Mouse (Mus musculus) megakaryocyte, embryonic 14.5 days (primary cell): ENCODE results near the gene Baiap2. TPM values are rescaled to one million over a fixed set of nuclear protein-coding genes. Genes with fewer than 3 reads are reported as not detected.

Experiments
- H3K27me3 ChIP-seq: replicated peaks from 2 replicates; pipeline ENCODE3; 2012; ENCODE audit warnings: inconsistent platforms
- H3K36me3 ChIP-seq: replicated peaks from 2 replicates; pipeline ENCODE3; 2012; ENCODE audit warnings: low read length, inconsistent platforms, mixed read lengths
- H3K4me1 ChIP-seq: 2 replicates; pipeline ENCODE4 v1.6.1; 2012; ENCODE audit warnings: inconsistent platforms
- H3K4me3 ChIP-seq: replicated peaks from 2 replicates; pipeline ENCODE3; 2012; ENCODE audit warnings: moderate library complexity, mild to moderate bottlenecking, inconsistent platforms
- H3K9me3 ChIP-seq: 2 replicates; pipeline ENCODE4 v1.6.1; 2012; ENCODE audit warnings: inconsistent platforms
- FLI1 ChIP-seq: IDR thresholded peaks from 2 replicates; pipeline ENCODE4 v1.6.1; 2012; ENCODE audit warnings: low read length, inconsistent platforms, mixed read lengths
- GATA1 ChIP-seq: IDR thresholded peaks from 3 replicates; pipeline ENCODE4 v1.6.1; 2012; ENCODE audit warnings: mixed read lengths, low read length, inconsistent platforms, borderline replicate concordance
- polyA plus RNA-seq: library from polyadenylated mRNA; stranded (reverse); fragments of >175 nt; gene quantifications from 2 replicates; pipeline ENCODE4 v1.2.3, GENCODE M21; 2012; ENCODE audit warnings: low replicate concordance; ENCODE audit not compliant: insufficient read depth

The Baiap2 gene
- polyA plus RNA-seq, 1 experiment: 62.9 TPM

DNA sequence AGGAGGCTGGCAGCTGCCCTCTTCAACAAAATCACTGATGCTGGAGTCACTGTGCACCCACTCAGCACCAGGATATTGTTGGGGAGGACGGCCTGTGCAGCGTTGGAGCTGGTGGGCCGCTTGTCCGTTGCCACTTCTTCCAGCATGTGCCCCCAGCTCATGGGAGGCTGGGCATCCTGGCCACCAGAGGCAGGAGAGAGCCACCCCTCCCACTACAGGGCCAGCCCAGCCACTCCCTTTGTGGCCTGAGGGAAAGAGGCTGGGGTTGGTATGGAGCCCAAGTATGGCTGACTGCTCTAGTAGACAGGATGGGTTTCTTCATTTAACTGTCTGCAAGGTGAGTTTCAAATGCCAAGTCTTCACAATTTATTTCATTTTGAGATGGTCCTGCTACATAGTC lies 72.2 kb downstream of the Baiap2 start:
- no peak for TF ChIP-seq FLI1
- TF ChIP-seq GATA1: no peak
- Histone ChIP-seq H3K27me3 (peaks cover 86% of the 10 kb centered on the region), H3K4me3 (no peak overlapping the region), H3K9me3 (no peaks in the 10 kb centered on the region), H3K4me1 (peaks cover 25% of the 10 kb centered on the region), H3K36me3 (peaks cover 67% of the 10 kb centered on the region)

DNA sequence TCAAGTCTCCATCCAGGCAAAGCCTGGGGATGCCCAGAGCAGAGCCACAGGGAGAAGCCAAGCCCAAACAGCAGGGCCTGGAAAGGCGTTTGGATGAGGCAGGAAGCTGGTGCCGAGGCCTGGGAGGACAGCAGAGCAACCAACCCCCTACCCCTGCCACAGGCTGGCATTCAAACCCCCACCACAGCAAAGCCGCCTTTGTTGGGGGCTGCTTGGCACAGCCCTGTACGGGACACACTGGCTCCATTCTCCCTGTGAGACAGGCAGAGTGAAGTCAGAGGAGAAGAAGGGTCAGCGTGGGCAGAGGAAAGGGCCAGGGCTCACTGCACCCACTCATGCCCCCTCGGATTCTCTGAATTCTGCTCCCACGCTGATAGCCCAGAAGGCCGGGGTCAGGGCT lies 74.4 kb downstream of the Baiap2 start:
- H3K4me3 ChIP-seq: no peak overlapping the region
- H3K36me3 ChIP-seq: peaks cover 62% of the 10 kb centered on the region
- H3K27me3 ChIP-seq: peaks cover 82% of the 10 kb centered on the region
- TF ChIP-seq GATA1 (no peak), FLI1 (no peak)
- H3K4me1 ChIP-seq: peaks cover 20% of the 10 kb centered on the region
- H3K9me3 ChIP-seq: no peaks in the 10 kb centered on the region

DNA sequence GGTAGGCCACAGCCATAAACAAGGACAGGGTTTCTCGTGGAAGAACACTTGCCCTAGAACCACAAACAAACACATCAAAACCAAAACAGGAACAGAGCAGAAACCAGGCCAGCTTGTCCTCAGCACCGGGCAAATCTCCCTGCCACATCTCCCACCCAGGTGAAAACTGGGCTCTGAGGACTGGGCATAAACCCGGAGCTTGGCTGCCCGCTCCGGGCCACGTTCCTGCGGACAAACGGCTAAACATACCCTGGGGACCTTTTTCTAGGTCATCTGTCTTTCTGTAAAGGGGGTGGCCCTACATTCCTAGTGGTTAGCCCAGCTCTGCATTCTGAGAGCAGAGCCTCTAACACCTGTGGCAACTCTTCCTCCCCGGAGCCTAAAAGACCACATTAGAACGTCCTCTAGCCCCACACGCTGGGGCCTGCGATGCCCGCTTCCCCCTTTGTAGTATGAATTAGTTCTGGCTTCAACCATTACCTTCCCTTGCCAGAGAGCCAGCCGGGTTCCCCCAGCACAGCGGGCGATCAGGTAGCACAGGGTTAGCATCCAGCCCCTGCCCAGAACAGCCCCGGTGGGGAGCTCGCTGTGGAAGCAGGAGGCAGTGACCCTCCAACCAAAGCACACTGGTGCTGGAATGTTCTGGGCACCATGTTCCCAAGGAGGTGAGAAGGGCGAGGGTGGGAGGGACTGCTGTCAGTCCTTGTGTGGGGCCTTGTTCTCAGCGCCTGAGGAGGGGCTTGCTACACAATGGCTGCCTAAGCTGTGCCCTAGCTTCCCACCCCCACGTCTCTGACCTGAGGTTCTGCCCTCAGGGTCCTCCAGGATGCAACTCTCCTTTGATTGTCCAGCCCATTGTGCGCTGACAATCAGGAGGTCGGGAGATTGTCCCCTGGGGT lies 77.2 kb downstream of the Baiap2 start:
- Histone ChIP-seq H3K9me3 (no peaks in the 10 kb centered on the region), H3K36me3 (peaks cover 45% of the 10 kb centered on the region), H3K4me3 (no peak overlapping the region), H3K4me1 (peaks cover 29% of the 10 kb centered on the region), H3K27me3 (peaks cover 77% of the 10 kb centered on the region)
- TF ChIP-seq FLI1 (no peak), GATA1 (no peak)

DNA sequence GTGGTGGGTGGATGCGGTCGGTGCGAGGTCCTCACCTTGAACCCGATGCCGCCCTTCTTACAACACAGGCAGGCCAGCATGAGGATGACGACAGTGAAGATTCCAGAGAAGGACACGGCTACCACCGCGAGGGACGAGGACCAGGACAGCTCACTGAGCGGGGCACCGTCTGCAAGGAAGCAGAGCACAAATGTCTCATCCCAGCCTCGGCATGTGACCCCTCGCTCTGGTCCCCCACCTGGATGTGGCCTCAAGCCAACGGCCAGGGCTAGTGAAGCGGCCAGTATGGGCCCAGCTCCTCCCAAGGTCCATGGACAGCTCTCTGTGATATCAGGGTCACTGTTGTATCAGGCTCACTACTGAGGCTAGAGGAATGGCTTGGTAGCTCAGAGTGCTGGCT lies 78.8 kb downstream of the Baiap2 start:
- H3K27me3 ChIP-seq: peaks cover 69% of the 10 kb centered on the region
- no peaks in the 10 kb centered on the region for H3K9me3 ChIP-seq
- H3K4me1 ChIP-seq: peaks cover 27% of the 10 kb centered on the region
- peaks cover 31% of the 10 kb centered on the region for H3K36me3 ChIP-seq
- no peak for TF ChIP-seq GATA1
- no peak for TF ChIP-seq FLI1
- no peak overlapping the region for H3K4me3 ChIP-seq

DNA sequence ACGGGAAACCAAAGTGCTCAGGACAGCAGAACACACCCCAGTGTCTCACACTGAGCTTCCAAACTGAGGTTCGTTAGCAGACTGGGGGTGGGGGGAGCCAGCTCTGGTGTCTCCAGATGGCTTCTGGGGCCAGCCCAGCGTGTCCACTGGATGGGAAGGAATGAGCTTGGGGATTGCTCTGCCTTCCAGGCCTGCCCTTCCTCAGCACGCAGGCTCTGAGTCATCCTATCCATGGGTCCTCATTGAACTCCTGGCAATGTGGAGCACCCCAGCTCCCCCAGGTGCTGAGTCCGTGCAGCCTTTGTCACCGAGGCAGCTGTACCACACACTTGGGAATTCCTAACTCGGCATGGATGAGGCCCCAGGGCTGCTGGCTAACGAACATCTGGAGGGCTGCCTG lies 79.7 kb downstream of the Baiap2 start:
- peaks cover 31% of the 10 kb centered on the region for H3K36me3 ChIP-seq
- no peak for TF ChIP-seq FLI1
- no peak for TF ChIP-seq GATA1
- peaks cover 27% of the 10 kb centered on the region for H3K4me1 ChIP-seq
- no peak overlapping the region for H3K4me3 ChIP-seq
- H3K9me3 ChIP-seq: no peaks in the 10 kb centered on the region
- peaks cover 63% of the 10 kb centered on the region for H3K27me3 ChIP-seq

DNA sequence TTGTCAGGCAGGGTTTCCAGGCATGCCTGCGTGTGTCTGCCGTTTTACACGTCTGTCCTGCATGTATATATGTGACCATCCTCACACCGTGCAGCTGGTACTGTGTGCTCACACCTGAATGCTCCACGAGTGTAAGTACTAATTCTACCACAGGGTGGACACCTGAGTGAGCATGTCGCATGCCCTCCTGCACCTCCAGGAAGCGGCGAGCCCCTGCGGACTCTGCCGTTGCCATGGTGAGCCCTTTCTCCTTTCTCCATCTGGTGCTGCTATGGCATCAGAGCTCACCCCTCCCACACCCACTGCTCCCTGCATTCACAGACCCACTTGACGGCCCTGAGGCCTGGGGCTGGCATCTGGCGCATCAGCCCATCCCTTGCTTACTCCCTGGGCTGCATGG lies 80.3 kb downstream of the Baiap2 start:
- no peak for TF ChIP-seq FLI1
- no peak for TF ChIP-seq GATA1
- H3K27me3 ChIP-seq: peaks cover 57% of the 10 kb centered on the region
- H3K9me3 ChIP-seq: no peaks in the 10 kb centered on the region
- H3K4me3 ChIP-seq: no peak overlapping the region
- H3K4me1 ChIP-seq: peaks cover 27% of the 10 kb centered on the region
- H3K36me3 ChIP-seq: peaks cover 28% of the 10 kb centered on the region

DNA sequence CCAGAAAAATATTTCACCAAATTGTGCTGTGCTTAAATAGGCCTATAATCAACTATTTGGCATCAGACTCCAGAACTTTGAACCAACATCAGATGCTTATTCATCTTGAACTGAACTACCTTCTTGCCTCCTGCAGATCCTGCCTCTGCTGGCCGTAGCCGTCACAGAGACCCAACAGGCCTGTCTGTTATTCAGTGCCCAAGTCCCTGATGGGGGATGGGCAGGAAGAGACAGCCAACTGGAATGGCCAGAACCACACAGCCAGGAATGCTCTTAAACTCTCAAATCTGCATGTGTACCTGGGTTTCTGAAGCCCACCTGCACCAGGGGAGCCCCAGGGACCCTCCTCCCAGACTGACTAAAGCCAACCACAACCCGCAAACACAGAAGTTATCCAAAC lies 84.4 kb downstream of the Baiap2 start:
- Histone ChIP-seq H3K27me3 (peaks cover 28% of the 10 kb centered on the region), H3K9me3 (no peaks in the 10 kb centered on the region), H3K36me3 (peaks cover 8% of the 10 kb centered on the region), H3K4me1 (peaks cover 40% of the 10 kb centered on the region), H3K4me3 (no peak overlapping the region)
- TF ChIP-seq FLI1 (no peak), GATA1 (no peak)

DNA sequence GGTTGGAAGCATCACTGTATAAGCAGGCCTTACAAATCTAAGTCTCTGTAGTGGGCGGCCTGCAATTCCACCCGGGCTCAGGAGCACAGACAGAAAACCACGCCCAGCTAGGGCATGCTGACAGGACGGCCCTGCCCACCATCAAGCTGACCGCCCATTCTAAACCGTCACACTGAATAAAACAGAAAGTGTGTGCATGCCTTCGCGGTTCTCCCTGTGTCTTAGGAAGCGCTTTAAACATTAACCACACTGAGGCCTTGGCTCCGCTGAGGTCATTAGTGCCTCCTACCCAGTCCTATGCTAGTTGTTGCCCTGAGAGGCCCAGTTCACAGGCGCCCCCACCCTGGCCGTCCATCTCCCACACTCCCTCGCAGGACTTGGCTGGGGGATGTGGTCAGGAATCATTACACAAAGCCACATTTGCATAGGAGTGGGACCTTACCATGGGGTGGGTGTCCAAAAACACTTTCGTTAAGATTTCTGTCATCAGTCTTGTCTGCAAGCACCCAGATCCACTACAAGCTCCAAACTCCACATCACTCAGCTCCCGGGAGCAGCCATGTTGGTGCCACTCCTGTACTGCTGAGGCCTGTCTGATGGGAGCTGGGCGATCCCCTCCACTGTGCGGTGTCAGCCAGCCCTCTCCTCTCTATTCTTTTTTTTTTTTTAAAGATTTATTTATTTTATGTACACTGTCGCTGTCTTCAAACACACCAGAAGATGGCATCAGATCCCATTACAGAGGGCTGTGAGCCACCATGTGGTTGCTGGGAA lies 85.9 kb downstream of the Baiap2 start:
- no peaks in the 10 kb centered on the region for H3K9me3 ChIP-seq

DNA sequence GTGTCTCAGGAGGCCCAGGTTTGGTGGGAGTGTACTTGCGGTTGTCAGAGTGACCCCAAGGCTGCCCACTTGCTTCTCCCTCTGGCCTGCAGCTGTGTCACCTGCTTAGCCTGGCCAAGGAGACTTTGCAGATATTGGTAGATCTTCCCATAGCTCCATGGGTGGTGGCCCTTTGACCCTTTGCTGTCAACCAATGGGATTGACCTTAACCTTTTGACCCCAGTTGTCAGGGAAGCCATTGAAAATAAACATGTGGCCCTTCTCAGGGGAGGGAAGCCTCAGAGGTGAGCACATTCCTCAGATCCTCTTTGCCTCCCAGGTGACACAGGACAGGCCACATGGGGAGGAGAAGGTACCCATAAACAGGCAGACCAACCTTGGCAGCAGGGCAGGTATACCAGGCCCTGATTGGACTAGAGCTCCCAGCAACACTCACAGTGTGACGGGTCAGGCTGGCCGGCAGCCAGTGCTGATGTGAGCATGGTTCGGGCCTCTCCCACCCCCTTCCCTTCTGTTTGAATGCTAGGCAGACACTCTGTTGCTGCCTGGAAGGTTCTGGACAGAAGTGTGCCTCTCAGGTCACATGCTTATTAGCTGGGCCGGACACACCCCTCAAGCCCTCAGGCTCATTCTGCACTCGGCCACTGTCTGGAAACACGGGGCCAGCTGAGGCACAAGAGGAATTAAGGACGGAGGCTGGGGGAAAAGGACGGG lies 87.0 kb downstream of the Baiap2 start:
- H3K27me3 ChIP-seq: peaks cover 28% of the 10 kb centered on the region
- no peak overlapping the region for H3K4me3 ChIP-seq
- H3K4me1 ChIP-seq: peaks cover 35% of the 10 kb centered on the region
- peaks cover 14% of the 10 kb centered on the region for H3K36me3 ChIP-seq
- no peaks in the 10 kb centered on the region for H3K9me3 ChIP-seq
- no peak for TF ChIP-seq FLI1
- no peak for TF ChIP-seq GATA1

More for the DNA sequence above, 85.9 kb downstream of the Baiap2 start:
- Histone ChIP-seq H3K36me3 (peaks cover 13% of the 10 kb centered on the region), H3K27me3 (peaks cover 30% of the 10 kb centered on the region), H3K4me3 (no peak overlapping the region), H3K4me1 (peaks cover 31% of the 10 kb centered on the region)
- no peak for TF ChIP-seq GATA1
- TF ChIP-seq FLI1: no peak
